Mouse (Mus musculus) olfactory bulb, adult 2 months (tissue): ENCODE data around the gene Mcoln3. TPM values are rescaled to one million over a fixed set of nuclear protein-coding genes. Genes with fewer than 3 reads are reported as not detected.
A peak's percentile ranks its signal among the peaks of the same experiment; 100 is the strongest.

Experiments used
- H3K27ac ChIP-seq: fragments of 200-500 bp; 2 replicates; pipeline ENCODE4 v1.5.1; 2012; ENCODE audit warnings: low read depth, low read length; ENCODE audit not compliant: insufficient read depth
- H3K4me1 ChIP-seq: fragments of 200-500 bp; 2 replicates; pipeline ENCODE4 v1.6.1; 2012; ENCODE audit warnings: low read length; ENCODE audit not compliant: control insufficient read depth, insufficient read depth
- H3K4me3 ChIP-seq: fragments of 200-500 bp; 2 replicates; pipeline ENCODE4 v1.5.1; 2012; ENCODE audit warnings: mild to moderate bottlenecking, low read depth, low read length, moderate library complexity; ENCODE audit not compliant: insufficient read depth
- CTCF ChIP-seq: fragments of 200-500 bp; IDR thresholded peaks from 2 replicates; pipeline ENCODE4 v1.5.1; 2012; ENCODE audit warnings: low read depth, mild to moderate bottlenecking, low read length, moderate library complexity; ENCODE audit not compliant: insufficient read depth
- POLR2A ChIP-seq: fragments of 200-500 bp; IDR thresholded peaks from 2 replicates; pipeline ENCODE4 v1.6.1; 2012; ENCODE audit warnings: mild to moderate bottlenecking, low read depth, low read length, moderate library complexity; ENCODE audit not compliant: insufficient read depth
- WGBS: fragments of 180-500 bp; shearing (Covaris S2); methylation state at CpG from one replicate; pipeline ENCODE4 v1.1.7; 2018; 5-methylcytosine and 5-hydroxymethylcytosine counted together
- polyA plus RNA-seq: library from polyadenylated mRNA; stranded (reverse); fragments of >200 nt; gene quantifications from 2 replicates; pipeline ENCODE4 v1.2.4, GENCODE M21; 2012; ENCODE audit warnings: low replicate concordance; ENCODE audit not compliant: missing spikeins, insufficient read depth, insufficient read length

The Mcoln3 gene
- polyA plus RNA-seq, 1 experiment: not detected

DNA sequence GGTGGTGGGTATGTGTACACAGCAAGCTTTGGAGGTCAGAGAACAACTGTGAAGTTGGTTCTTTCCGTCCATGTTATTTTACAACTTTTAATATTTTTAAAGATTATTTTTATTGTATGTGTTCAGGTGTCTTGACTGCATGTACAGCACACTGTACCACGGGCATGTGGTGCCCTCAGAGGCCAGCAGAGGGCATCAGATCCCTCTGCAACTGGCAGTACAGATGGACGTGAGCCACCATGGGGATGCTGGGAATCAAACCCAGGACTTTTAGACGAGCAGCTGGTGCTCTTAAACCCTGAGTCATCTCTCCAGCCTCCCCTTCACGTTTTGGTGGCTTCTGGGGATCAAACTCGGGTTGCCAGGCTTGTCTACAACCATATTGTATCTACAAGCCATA, 15.2 kb upstream of the Mcoln3 start:
- no peaks in the 10 kb centered on the region for H3K4me1 ChIP-seq
- H3K4me3 ChIP-seq: no peak overlapping the region
- 60% methylated on average over 6 of the region's 6 CpGs for WGBS
- H3K27ac ChIP-seq: no peak overlapping the region
- no peak for TF ChIP-seq CTCF
- TF ChIP-seq POLR2A: no peak

DNA sequence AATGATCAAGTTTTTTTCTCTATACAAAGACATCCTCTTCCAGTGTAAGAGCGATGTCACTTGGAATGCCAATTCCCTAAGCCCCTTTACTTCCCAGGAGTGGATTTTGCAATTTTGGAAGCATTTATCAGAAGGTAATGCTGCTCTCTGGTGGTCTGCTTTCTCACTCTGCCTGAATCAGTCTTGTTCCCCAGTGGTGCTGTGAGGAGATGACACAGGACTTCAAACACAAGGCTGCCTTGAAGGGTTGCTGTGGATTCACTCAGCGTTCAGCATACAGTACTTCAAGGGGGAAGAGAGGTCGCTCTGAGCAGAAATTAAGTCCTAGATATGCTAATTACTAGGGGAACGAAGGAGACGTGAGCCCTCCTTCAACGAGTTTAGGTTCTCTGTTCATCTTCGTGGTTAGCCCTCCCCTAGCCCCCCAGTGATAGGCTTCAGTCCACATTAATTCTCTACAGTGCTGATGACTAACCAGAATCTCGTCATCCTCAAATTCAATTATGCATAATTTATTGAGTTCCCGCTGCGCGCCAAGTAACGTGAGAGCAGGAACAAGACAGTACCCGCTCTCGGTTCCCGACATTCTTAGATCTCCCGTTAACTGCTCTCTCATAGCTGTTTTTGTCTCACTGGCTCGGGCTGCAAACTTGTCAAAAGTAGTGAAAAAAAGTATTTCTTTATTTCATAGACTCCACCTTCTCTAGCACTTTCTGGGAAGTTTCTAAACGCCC, 10.0 kb upstream of the Mcoln3 start:
- Histone ChIP-seq H3K4me3 (no peak overlapping the region; the same call in 1 of the 2 replicates), H3K4me1 (peaks cover 4% of the 10 kb centered on the region), H3K27ac (no peak overlapping the region)
- no peak for TF ChIP-seq POLR2A
- TF ChIP-seq CTCF: no peak
- WGBS: 2% methylated on average over 18 of the region's 18 CpGs

DNA sequence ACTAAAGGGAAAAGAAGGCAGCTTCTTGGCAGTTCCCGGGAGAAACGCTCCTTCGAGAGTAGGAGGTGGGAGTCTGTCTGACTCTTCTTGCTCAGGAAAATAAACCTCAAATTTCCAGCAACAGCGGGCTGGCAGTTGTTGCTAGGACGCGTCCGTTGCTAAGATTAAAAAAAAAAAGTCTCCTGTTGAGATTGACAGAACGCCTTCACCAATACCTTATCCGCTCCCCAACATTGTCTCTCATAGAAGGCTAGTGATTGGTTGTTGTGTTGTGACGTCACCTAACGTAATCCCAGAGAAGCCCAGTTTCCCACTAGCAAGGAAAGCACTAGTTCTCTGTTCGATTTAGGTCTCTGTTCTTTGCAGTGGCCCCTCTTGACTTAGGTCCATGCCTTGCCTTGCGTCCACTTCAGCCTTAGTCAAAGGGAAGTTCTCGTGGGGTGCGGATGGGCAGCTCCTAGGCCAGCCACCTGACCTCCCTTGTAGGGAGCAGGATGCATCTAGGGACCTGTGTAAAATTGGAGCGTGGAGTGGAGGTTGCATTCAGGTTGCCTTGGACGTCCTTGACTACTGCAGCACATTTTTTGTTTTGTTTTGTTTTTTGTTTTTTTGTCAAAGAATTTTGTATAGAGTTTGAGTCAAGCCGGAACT, 9.2 kb upstream of the Mcoln3 start, which contains the start of gene Wdr63:
Gene Wdr63, minus strand, starts transcription at position 210 of the 651 bp plus-strand sequence.
- WGBS: 14% methylated on average over 18 of the region's 18 CpGs
- Histone ChIP-seq H3K4me1 (peaks cover 4% of the 10 kb centered on the region), H3K27ac (no peak within 1 kb of the TSS), H3K4me3 (peak within 1 kb of the TSS; percentile 38)
- no peak for TF ChIP-seq CTCF
- no peak for TF ChIP-seq POLR2A

DNA sequence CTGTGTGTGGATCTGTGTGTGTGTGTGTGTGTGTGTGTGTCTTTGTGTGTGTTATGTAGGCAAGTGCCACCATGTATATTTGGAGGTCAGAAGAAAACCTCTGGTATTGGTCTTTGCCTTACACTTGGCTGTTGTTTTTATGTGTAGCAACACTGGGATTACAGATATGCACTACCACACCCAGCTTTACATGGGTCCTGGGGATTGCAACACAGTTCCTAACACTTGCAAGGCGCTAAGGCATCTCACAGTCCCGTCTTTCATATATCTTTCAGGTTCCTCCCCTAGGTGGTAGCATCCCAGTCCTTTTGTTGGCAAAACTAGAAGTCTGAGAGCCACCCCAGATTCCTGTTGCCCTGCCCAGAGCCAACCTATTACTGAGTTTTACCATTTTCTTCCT, 8.3 kb upstream of the Mcoln3 start:
- 80% methylated on average over 2 of the region's 2 CpGs for WGBS
- H3K4me3 ChIP-seq: no peak overlapping the region
- TF ChIP-seq CTCF (no peak), POLR2A (no peak)
- H3K27ac ChIP-seq: no peak overlapping the region
- peaks cover 4% of the 10 kb centered on the region for H3K4me1 ChIP-seq

DNA sequence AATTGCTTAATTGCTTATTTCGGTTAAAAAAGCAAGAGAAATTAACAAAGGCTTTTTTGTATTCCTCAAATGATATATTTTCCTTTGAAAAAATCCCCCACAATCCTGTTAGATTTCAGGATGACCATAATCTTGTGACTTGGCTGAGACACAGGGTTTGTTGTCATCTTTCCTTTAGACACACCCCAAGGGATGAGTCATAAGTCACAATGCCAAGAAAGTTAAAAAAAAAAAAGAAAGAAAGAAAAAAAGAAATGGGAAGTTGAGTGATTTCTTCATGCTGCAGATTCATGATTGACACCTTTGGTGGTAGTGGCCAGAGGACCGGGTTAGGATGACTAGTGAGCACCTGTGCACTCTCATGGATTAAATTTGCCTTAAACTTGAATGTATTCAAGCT, 6.9 kb upstream of the Mcoln3 start:
- Histone ChIP-seq H3K4me1 (peaks cover 4% of the 10 kb centered on the region), H3K27ac (no peak overlapping the region), H3K4me3 (no peak overlapping the region)
- 72% methylated on average over 2 of the region's 2 CpGs for WGBS
- TF ChIP-seq CTCF (no peak), POLR2A (no peak)

DNA sequence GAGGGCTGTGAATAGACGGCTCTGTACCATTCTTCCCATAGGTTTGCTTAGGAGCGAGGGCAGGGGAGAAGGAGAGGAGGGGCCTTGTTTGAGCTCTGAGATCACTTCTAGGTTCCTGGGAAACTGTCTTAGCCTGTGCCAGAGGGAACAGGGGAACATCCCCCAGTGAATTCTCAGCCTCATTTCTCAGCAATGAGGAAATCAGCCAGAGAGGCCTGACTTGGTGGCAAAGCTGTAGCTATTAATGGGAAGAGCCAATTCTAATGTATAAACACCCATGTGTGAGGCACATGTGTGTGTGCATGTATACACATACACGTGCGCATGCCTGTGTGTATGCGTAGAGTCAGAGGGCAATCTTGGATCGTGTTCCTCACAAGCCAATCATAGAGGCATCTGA, 6.3 kb upstream of the Mcoln3 start:
- peaks cover 4% of the 10 kb centered on the region for H3K4me1 ChIP-seq

DNA sequence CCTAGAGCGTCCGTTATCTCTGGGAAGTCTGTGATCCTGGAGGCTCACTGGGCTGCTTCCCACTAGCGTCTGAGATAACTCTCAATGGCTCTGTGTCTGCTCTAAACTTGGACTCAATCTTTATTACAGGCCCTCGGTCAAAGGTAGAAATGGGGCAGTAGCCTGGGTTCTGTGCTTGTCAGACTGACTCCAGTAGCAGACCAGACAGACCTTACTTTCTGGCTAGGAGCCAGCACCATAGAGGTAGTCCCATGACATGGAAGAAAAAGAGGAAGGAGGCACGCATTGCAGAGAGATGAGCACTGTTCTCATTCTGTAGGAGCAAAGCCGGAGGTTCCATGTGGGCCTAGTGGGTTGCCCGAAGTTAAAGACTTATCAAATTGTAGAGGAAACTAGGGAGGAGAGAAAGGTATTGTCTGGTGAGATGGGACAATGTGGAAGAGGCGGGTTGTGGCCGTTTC, 777 bp downstream of the Mcoln3 start:
- H3K27ac ChIP-seq: no peak overlapping the region
- no peak for TF ChIP-seq POLR2A
- no peak for TF ChIP-seq CTCF
- H3K4me1 ChIP-seq: no peaks in the 10 kb centered on the region
- 75% methylated on average over 9 of the region's 9 CpGs for WGBS
- no peak overlapping the region for H3K4me3 ChIP-seq

More for the DNA sequence above, 6.3 kb upstream of the Mcoln3 start:
- Histone ChIP-seq H3K27ac (no peak overlapping the region), H3K4me3 (no peak overlapping the region)
- 88% methylated on average over 6 of the region's 6 CpGs for WGBS
- TF ChIP-seq POLR2A: no peak
- TF ChIP-seq CTCF: no peak

DNA sequence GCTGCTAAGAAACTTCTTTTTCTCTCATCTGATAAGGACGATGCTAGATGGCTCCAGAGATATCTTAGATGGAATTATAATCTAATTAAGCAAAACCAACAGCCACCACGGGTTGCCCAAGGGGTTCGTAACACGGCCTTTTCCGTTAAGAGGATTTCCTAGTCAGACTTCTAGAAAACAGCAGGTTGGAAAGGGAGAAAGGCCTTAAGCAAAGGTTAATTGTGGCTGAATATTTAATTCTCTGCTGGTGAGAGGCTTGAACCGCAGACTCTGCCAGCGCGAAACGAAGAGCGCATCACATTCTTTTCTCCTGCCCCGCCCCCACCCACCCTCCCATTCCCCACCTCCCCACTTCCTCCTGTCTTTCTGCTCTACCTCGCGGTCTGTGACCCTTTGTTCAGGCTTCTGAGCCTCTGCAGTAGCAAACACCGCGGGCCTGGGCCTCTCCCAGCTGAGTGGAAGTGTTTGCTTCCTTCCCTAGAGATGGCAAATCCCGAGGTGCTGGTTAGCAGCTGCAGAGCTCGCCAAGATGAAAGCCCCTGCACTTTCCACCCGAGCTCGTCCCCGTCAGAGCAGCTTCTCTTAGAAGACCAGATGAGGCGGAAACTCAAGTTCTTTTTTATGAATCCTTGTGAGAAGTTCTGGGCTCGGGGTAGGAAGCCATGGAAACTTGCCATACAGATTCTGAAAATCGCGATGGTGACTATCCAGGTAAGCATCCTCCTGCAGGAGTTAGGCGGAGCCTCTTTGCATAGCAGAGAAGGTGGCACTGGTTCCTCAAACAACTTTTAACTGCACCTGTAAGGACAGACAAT, 4.3 kb downstream of the Mcoln3 start:
- WGBS: 41% methylated on average over 25 of the region's 25 CpGs
- no peaks in the 10 kb centered on the region for H3K4me1 ChIP-seq
- no peak overlapping the region for H3K4me3 ChIP-seq
- no peak overlapping the region for H3K27ac ChIP-seq
- no peak for TF ChIP-seq CTCF
- TF ChIP-seq POLR2A: no peak

DNA sequence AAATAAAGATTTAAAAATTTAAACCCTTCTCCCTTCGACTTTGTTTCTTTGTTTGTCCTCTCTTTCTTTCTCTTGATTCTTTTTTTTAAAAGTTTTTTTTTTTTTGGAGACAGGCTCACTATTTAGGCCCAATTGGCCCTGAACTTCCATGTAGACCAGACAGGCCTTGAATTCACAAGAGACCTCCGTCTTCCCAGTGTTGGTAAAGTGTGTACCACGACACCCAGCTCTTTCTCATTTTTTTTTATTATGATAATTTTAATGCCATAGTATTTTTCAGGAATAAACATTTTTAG, 4.8 kb downstream of the Mcoln3 start:
- 91% methylated on average over 3 of the region's 3 CpGs for WGBS
- H3K4me3 ChIP-seq: no peak overlapping the region

More for the DNA sequence above, 4.8 kb downstream of the Mcoln3 start:
- H3K4me1 ChIP-seq: no peaks in the 10 kb centered on the region
- TF ChIP-seq POLR2A (no peak), CTCF (no peak)
- no peak overlapping the region for H3K27ac ChIP-seq
